ENCODE assay signal across 11 mouse cellular contexts in the genomic region with DNA sequence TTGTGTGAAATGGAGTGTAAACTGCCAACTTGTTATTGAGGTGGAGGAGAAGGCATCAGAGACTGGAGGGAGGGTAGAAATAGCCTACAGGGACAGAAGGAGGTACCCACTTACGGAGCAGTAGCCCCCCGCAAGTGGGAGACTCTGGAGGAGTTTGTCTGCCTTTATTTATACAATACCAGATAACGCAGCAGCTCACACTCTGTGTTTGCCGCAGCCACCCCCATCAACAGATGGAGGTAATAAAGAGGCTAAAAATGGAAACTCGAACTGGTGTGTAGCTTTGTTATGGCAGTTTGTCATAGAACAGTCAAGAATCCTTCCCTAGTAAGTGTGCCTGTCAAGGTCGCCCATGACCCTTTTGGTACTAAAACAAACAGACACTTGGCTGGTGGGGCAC. TPM values are rescaled to one million over a fixed set of nuclear protein-coding genes. Genes with fewer than 3 reads are reported as not detected.
"Had no signal": no experiment of that assay in that cellular context is flagged by ENCODE, and none has a peak within 500 bp of the region (broad histone marks: within the 10 kb centered on the region; RNA-seq: fewer than 3 reads in every experiment).

No protein-coding gene starts in this region.

- DNase-seq: kidney, adult 11 months; kidney, adult 8-10 months; kidney, postnatal 10 days; kidney, postnatal 36 days; left cerebral cortex, postnatal 4 days; lung, adult 18-20 months; lung, postnatal 10 days; lung, postnatal 36 days; spleen, adult 18-20 months; thymus, postnatal 25 days had no signal

RNA-seq across cellular contexts. Expression of gene Hs3st2, which starts 16.2 kb away (rescaled TPM):
- total RNA-seq: megakaryocyte-erythroid progenitor cell, adult 5-6 weeks had no signal
